In the genomic region with DNA sequence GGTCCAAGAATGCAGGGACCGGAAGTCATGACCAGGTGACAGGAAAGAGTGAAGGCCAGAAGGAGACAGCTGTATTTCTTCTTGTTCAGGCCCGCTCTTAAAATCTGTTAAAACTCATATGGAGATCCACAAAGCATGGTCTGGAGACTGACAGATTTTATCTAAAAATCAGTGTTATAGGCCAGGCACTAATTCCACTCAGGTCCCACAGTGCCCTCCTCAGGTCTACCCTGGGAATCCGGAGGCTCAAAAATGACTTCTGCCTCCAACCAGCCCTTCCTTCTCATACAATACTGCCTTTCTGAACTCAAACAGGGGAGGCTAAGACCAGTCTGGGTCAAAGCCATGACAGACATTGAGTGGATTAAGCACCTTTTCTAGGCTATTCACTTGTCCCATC, we compare ENCODE assay signal across 9 mouse cellular contexts.
DNase-seq lines count a peak whose midpoint lies in the region; ATAC-seq lines count a peak whose summit lies in the region.
"Had no signal": no experiment of that assay in that cellular context is flagged by ENCODE, and none has a peak within 500 bp of the region (broad histone marks: within the 10 kb centered on the region; RNA-seq: fewer than 3 reads in every experiment).

No protein-coding gene starts in this region.

- H3K9ac ChIP-seq in limb, embryonic 11.5 days (ENCODE audit: low read length) = no peak overlapping the region
- H3K9ac ChIP-seq in hindbrain, embryonic 16.5 days (ENCODE audit: low read depth, low read length) = no peak overlapping the region

- no peaks in the 10 kb centered on the region for H3K27me3 ChIP-seq in limb, embryonic 11.5 days (ENCODE audit: control insufficient read depth, insufficient read depth, low read length)
- no peaks in the 10 kb centered on the region for H3K27me3 ChIP-seq in limb, embryonic 10.5 days (ENCODE audit: low read depth, poor library complexity, severe bottlenecking)
- H3K27me3 ChIP-seq in hindbrain, embryonic 16.5 days (replicated peaks; ENCODE audit: control insufficient read depth, insufficient read depth, low read length) = no peaks in the 10 kb centered on the region

- no peak overlapping the region for H3K27ac ChIP-seq in limb, embryonic 11.5 days (replicated peaks; ENCODE audit: low read depth, low read length)
- no peak overlapping the region for H3K27ac ChIP-seq in limb, embryonic 10.5 days
- H3K27ac ChIP-seq in hindbrain, embryonic 16.5 days (ENCODE audit: low read depth, low read length) = no peak overlapping the region

- no peaks in the 10 kb centered on the region for H3K4me1 ChIP-seq in limb, embryonic 11.5 days (ENCODE audit: control insufficient read depth, insufficient read depth, low read length)
- peaks cover 4% of the 10 kb centered on the region; the same call in 1 of the 2 replicates for H3K4me1 ChIP-seq in limb, embryonic 10.5 days
- no peaks in the 10 kb centered on the region for H3K4me1 ChIP-seq in hindbrain, embryonic 16.5 days (ENCODE audit: control insufficient read depth, insufficient read depth, low read depth, low read length)

- H3K9me3 ChIP-seq in limb, embryonic 11.5 days (ENCODE audit: control insufficient read depth, low read length) = no peaks in the 10 kb centered on the region
- peaks cover 2% of the 10 kb centered on the region; the same call in 1 of the 2 replicates for H3K9me3 ChIP-seq in limb, embryonic 10.5 days (replicated peaks)
- peaks cover 3% of the 10 kb centered on the region for H3K9me3 ChIP-seq in hindbrain, embryonic 16.5 days (ENCODE audit: control insufficient read depth, low read length)

- no peaks in the 10 kb centered on the region for H3K36me3 ChIP-seq in limb, embryonic 11.5 days (ENCODE audit: control insufficient read depth, insufficient read depth, low read length)
- H3K36me3 ChIP-seq in limb, embryonic 10.5 days = 0 out of 2 replicates have a peak, but pooled peaks cover 2% of the 10 kb centered on the region
- no peaks in the 10 kb centered on the region for H3K36me3 ChIP-seq in hindbrain, embryonic 16.5 days (ENCODE audit: control insufficient read depth, insufficient read depth, low read length)

- WGBS in limb, embryonic 11.5 days = 65% methylated on average over 3 of the region's 3 CpGs
- WGBS in limb, embryonic 10.5 days = 66% methylated on average over 3 of the region's 3 CpGs
- WGBS in hindbrain, embryonic 16.5 days = 71% methylated on average over 3 of the region's 3 CpGs

- ATAC-seq in limb, embryonic 11.5 days (ENCODE audit: insufficient number of reproducible peaks, low FRiP score, low TSS enrichment, low read depth) = no peak
- no peak for ATAC-seq in hindbrain, embryonic 16.5 days

- no peak overlapping the region for H3K4me2 ChIP-seq in limb, embryonic 11.5 days (ENCODE audit: low read depth, severe bottlenecking)
- no peak overlapping the region for H3K4me2 ChIP-seq in hindbrain, embryonic 16.5 days (ENCODE audit: low read length)

- DNase-seq in adrenal gland, adult (ENCODE audit: inconsistent age in 2 of 2, low spot score in 1 of 2) = peak; percentile 47 to 83
- DNase-seq in adrenal gland, adult 8-10 months = no peak
- DNase-seq in limb, embryonic 11.5 days (ENCODE audit: low spot score) = peak; percentile 50
- no peak for DNase-seq in limb, embryonic 10.5 days (ENCODE audit: low spot score)
- peak; percentile 29 to 45 for DNase-seq in cerebellum, adult 18-20 months
- DNase-seq in kidney, postnatal 4 days = peak; percentile 71 to 78
- peak; percentile 50 for DNase-seq in thymus, postnatal 4 days

- H3K4me3 ChIP-seq in limb, embryonic 11.5 days (ENCODE audit: low read depth, low read length) = no peak overlapping the region
- no peak overlapping the region for H3K4me3 ChIP-seq in limb, embryonic 10.5 days
- no peak overlapping the region for H3K4me3 ChIP-seq in hindbrain, embryonic 16.5 days (ENCODE audit: low read length)
- H3K4me3 ChIP-seq: megakaryocyte, embryonic 14.5 days had no signal

Comparison
In these comparisons a context has a peak if more than half of its experiments do, and no peak if none do; other contexts are left out.
1. DNase-seq: peak in adrenal gland, adult (2 of 2), limb, embryonic 11.5 days (single experiment), cerebellum, adult 18-20 months (2 of 2), kidney, postnatal 4 days (2 of 2) and thymus, postnatal 4 days (single experiment); none in adrenal gland, adult 8-10 months (single experiment) and limb, embryonic 10.5 days (single experiment).